In genomic region chr5:148965691-148966333, GRCm38 (mm10) we compare ENCODE assay signal across 9 mouse cellular contexts. TPM values are rescaled to one million over a fixed set of nuclear protein-coding genes. Genes with fewer than 3 reads are reported as not detected.
DNase-seq lines count a peak whose midpoint lies in the region; ATAC-seq lines count a peak whose summit lies in the region.
"Had no signal": no experiment of that assay in that cellular context is flagged by ENCODE, and none has a peak within 500 bp of the region (broad histone marks: within the 10 kb centered on the region; RNA-seq: fewer than 3 reads in every experiment).

No protein-coding gene starts in this region.

- H3K4me3 ChIP-seq in embryonic facial prominence, embryonic 11.5 days (ENCODE audit: low read depth, low read length), result no peak overlapping the region
- no peak overlapping the region for H3K4me3 ChIP-seq in kidney, embryonic 15.5 days (replicated peaks)
- H3K4me3 ChIP-seq in limb, embryonic 13.5 days, result no peak overlapping the region
- no peak overlapping the region for H3K4me3 ChIP-seq in midbrain, embryonic 12.5 days

- H3K4me1 ChIP-seq in embryonic facial prominence, embryonic 11.5 days (ENCODE audit: control insufficient read depth, insufficient read depth, low read length), result no peaks in the 10 kb centered on the region; the same call in 1 of the 2 replicates
- peaks cover 43% of the 10 kb centered on the region for H3K4me1 ChIP-seq in kidney, embryonic 15.5 days
- H3K4me1 ChIP-seq in limb, embryonic 13.5 days, result peaks cover 52% of the 10 kb centered on the region
- peaks cover 20% of the 10 kb centered on the region for H3K4me1 ChIP-seq in midbrain, embryonic 12.5 days

- WGBS in embryonic facial prominence, embryonic 11.5 days, result 32% methylated on average over 13 of the region's 13 CpGs
- 36% methylated on average over 13 of the region's 13 CpGs for WGBS in kidney, embryonic 15.5 days
- 6% methylated on average over 13 of the region's 13 CpGs for WGBS in limb, embryonic 13.5 days
- 33% methylated on average over 13 of the region's 13 CpGs for WGBS in midbrain, embryonic 12.5 days

- peak overlapping the region; percentile 25; the same call in 1 of the 2 replicates for H3K9ac ChIP-seq in embryonic facial prominence, embryonic 11.5 days (replicated peaks; ENCODE audit: low read length)
- H3K9ac ChIP-seq in kidney, embryonic 15.5 days, result no peak overlapping the region
- peak overlapping the region; percentile 20; the same call in 1 of the 2 replicates for H3K9ac ChIP-seq in limb, embryonic 13.5 days
- H3K9ac ChIP-seq in midbrain, embryonic 12.5 days (replicated peaks), result no peak overlapping the region

- H3K27ac ChIP-seq in embryonic facial prominence, embryonic 11.5 days (replicated peaks; ENCODE audit: low read depth, low read length), result peak overlapping the region; percentile 76
- H3K27ac ChIP-seq in kidney, embryonic 15.5 days, result peak overlapping the region; percentile 60
- peak overlapping the region; percentile 81 for H3K27ac ChIP-seq in limb, embryonic 13.5 days
- peak overlapping the region; percentile 22 for H3K27ac ChIP-seq in midbrain, embryonic 12.5 days (replicated peaks)

- no peaks in the 10 kb centered on the region for H3K9me3 ChIP-seq in embryonic facial prominence, embryonic 11.5 days (replicated peaks; ENCODE audit: control insufficient read depth, low read length)
- no peaks in the 10 kb centered on the region for H3K9me3 ChIP-seq in kidney, embryonic 15.5 days (replicated peaks)
- no peaks in the 10 kb centered on the region for H3K9me3 ChIP-seq in limb, embryonic 13.5 days
- H3K9me3 ChIP-seq in midbrain, embryonic 12.5 days, result no peaks in the 10 kb centered on the region

- no peaks in the 10 kb centered on the region for H3K36me3 ChIP-seq in embryonic facial prominence, embryonic 11.5 days (replicated peaks; ENCODE audit: control insufficient read depth, insufficient read depth, low read depth, low read length)
- H3K36me3 ChIP-seq in kidney, embryonic 15.5 days, result no peaks in the 10 kb centered on the region
- no peaks in the 10 kb centered on the region for H3K36me3 ChIP-seq in limb, embryonic 13.5 days
- no peaks in the 10 kb centered on the region for H3K36me3 ChIP-seq in midbrain, embryonic 12.5 days

- peak; percentile 50 for DNase-seq in thymus, postnatal 14 days
- no peak for DNase-seq in thymus, postnatal 0 days (ENCODE audit: low spot score)
- DNase-seq in embryonic facial prominence, embryonic 11.5 days (ENCODE audit: low spot score), result peak; percentile 43
- peak; percentile 98 for DNase-seq in heart, adult 11 months
- peak; percentile 42 for DNase-seq in yolk sac, embryonic 10.5 days (ENCODE audit: low spot score)

- ATAC-seq in embryonic facial prominence, embryonic 11.5 days (replicated peaks; ENCODE audit: insufficient number of reproducible peaks, low FRiP score, low TSS enrichment, low read depth), result no peak
- ATAC-seq in kidney, embryonic 15.5 days (replicated peaks; ENCODE audit: low FRiP score), result no peak
- peak; percentile 78 for ATAC-seq in limb, embryonic 13.5 days (ENCODE audit: low FRiP score, low read depth)
- no peak for ATAC-seq in midbrain, embryonic 12.5 days (ENCODE audit: low FRiP score, low read depth)

- H3K27me3 ChIP-seq in embryonic facial prominence, embryonic 11.5 days (ENCODE audit: control insufficient read depth, insufficient read depth, low read length), result no peaks in the 10 kb centered on the region
- H3K27me3 ChIP-seq in kidney, embryonic 15.5 days, result no peaks in the 10 kb centered on the region
- no peaks in the 10 kb centered on the region for H3K27me3 ChIP-seq in limb, embryonic 13.5 days
- H3K27me3 ChIP-seq in midbrain, embryonic 12.5 days, result no peaks in the 10 kb centered on the region

- H3K4me2 ChIP-seq in embryonic facial prominence, embryonic 11.5 days (ENCODE audit: low read depth, low read length), result no peak overlapping the region; the same call in 1 of the 2 replicates
- H3K4me2 ChIP-seq in kidney, embryonic 15.5 days, result no peak overlapping the region
- H3K4me2 ChIP-seq in limb, embryonic 13.5 days (replicated peaks), result peak overlapping the region; percentile 36
- no peak overlapping the region for H3K4me2 ChIP-seq in midbrain, embryonic 12.5 days (replicated peaks)

RNA-seq across cellular contexts. Expression of gene Gm42791, which starts 29.1 kb away (rescaled TPM):
- polyA plus RNA-seq in thymus, postnatal 0 days (2015; fragmentation: Nextera tagmentation; extraction: Ambion mirVana), result 0.79 TPM in 1 of 2 replicates, not detected in the other
- not detected in 2 replicates for polyA plus RNA-seq in embryonic facial prominence, embryonic 11.5 days (2014; fragmentation: Nextera tagmentation; extraction: Ambion mirVana)
- polyA plus RNA-seq in kidney, embryonic 15.5 days (2015; fragmentation: Nextera tagmentation; extraction: Ambion mirVana), result 3.2 TPM in 1 of 2 replicates, not detected in the other
- polyA plus RNA-seq in limb, embryonic 13.5 days (2015; fragmentation: Nextera tagmentation; extraction: Ambion mirVana), result 1.6 and 2.6 TPM in 2 replicates
- polyA plus RNA-seq in midbrain, embryonic 12.5 days (2016; fragmentation: Nextera tagmentation; extraction: Ambion mirVana), result 2.0 TPM in 1 of 2 replicates, not detected in the other
- polyA plus RNA-seq: spleen, adult 2 months had no signal

RNA-seq across cellular contexts. Expression of gene Katnal1, which starts 36.7 kb away (rescaled TPM):
- 6.7 and 6.8 TPM in 2 replicates for polyA plus RNA-seq in thymus, postnatal 0 days (2015; fragmentation: Nextera tagmentation; extraction: Ambion mirVana)
- 21.4 and 25.3 TPM in 2 replicates for polyA plus RNA-seq in embryonic facial prominence, embryonic 11.5 days (2014; fragmentation: Nextera tagmentation; extraction: Ambion mirVana)
- polyA plus RNA-seq in kidney, embryonic 15.5 days (2015; fragmentation: Nextera tagmentation; extraction: Ambion mirVana), result 10.1 and 13.7 TPM in 2 replicates
- polyA plus RNA-seq in limb, embryonic 13.5 days (2015; fragmentation: Nextera tagmentation; extraction: Ambion mirVana), result 16.9 and 21.0 TPM in 2 replicates
- polyA plus RNA-seq in midbrain, embryonic 12.5 days (2016; fragmentation: Nextera tagmentation; extraction: Ambion mirVana), result 37.0 and 39.7 TPM in 2 replicates

Comparison
In these comparisons a context has a peak if more than half of its experiments do, and no peak if none do; other contexts are left out.
1. H3K27ac ChIP-seq: peak in every context shown above with its lines; median percentile 81 in limb, embryonic 13.5 days; 76 in embryonic facial prominence, embryonic 11.5 days; 60 in kidney, embryonic 15.5 days; 22 in midbrain, embryonic 12.5 days.
2. H3K9ac ChIP-seq: peak in embryonic facial prominence, embryonic 11.5 days (single experiment) and limb, embryonic 13.5 days (single experiment); none in kidney, embryonic 15.5 days (single experiment) and midbrain, embryonic 12.5 days (single experiment).